Mouse (Mus musculus) limb, embryonic 11.5 days (tissue): ENCODE measurements around the gene Tspyl2. TPM values are rescaled to one million over a fixed set of nuclear protein-coding genes. Genes with fewer than 3 reads are reported as not detected.

Experiments
- ATAC-seq: fragments of 200-750 bp; cut with Nextera tagmentation; 2 replicates; pipeline ENCODE4 v1.8.0; 2017; ENCODE audit warnings: low read depth; ENCODE audit not compliant: insufficient number of reproducible peaks, low FRiP score, low TSS enrichment
- DNase-seq: peaks from one replicate; pipeline ENCODE4 v3.0.0-alpha.2; 2015; ENCODE audit warnings: low spot score
- H3K27ac ChIP-seq: fragments of 300-500 bp; sonication (generic); replicated peaks from 2 replicates; pipeline ENCODE4 v1.5.1; 2014; ENCODE audit warnings: low read depth, mild to moderate bottlenecking, low read length
- H3K27me3 ChIP-seq: fragments of 300-500 bp; sonication (generic); 2 replicates; pipeline ENCODE4 v1.6.1; 2014; ENCODE audit warnings: mild to moderate bottlenecking, low read length, mixed read lengths; ENCODE audit not compliant: control insufficient read depth, insufficient read depth
- H3K36me3 ChIP-seq: fragments of 300-500 bp; sonication (generic); 2 replicates; pipeline ENCODE4 v1.6.1; 2014; ENCODE audit warnings: mild to moderate bottlenecking, low read length, moderate library complexity, mixed read lengths; ENCODE audit not compliant: control insufficient read depth, insufficient read depth
- H3K4me1 ChIP-seq: fragments of 300-500 bp; sonication (generic); 2 replicates; pipeline ENCODE4 v1.6.1; 2014; ENCODE audit warnings: low read length, mixed read lengths; ENCODE audit not compliant: control insufficient read depth, insufficient read depth
- H3K4me2 ChIP-seq: fragments of 300-500 bp; sonication (generic); 2 replicates; pipeline ENCODE4 v1.6.1; 2014; ENCODE audit warnings: low read depth, mild to moderate bottlenecking, moderate library complexity; ENCODE audit not compliant: severe bottlenecking
- H3K4me3 ChIP-seq: fragments of 300-500 bp; sonication (generic); 2 replicates; pipeline ENCODE4 v1.5.1; 2014; ENCODE audit warnings: low read depth, low read length
- H3K9ac ChIP-seq: fragments of 300-500 bp; sonication (generic); 2 replicates; pipeline ENCODE4 v1.6.1; 2014; ENCODE audit warnings: mild to moderate bottlenecking, low read length
- H3K9me3 ChIP-seq: fragments of 300-500 bp; sonication (generic); 2 replicates; pipeline ENCODE4 v1.6.1; 2016; ENCODE audit warnings: low read length; ENCODE audit not compliant: control insufficient read depth
- WGBS: fragments of 180-500 bp; shearing (Covaris S2); extraction: QIAGEN DNeasy Blood & Tissue Kit; methylation state at CpG from one replicate; pipeline ENCODE4 v1.1.7; 2014; 5-methylcytosine and 5-hydroxymethylcytosine counted together
- polyA plus RNA-seq: library from polyadenylated mRNA; unstranded; fragments of >200 nt; fragmentation: Nextera tagmentation; extraction: Ambion mirVana; gene quantifications from 2 replicates; pipeline ENCODE4 v1.2.1, GENCODE M21; 2014

Tspyl2 gene
- 28.5 and 30.3 TPM in 2 replicates for polyA plus RNA-seq

- peak; percentile 99 for ATAC-seq
- peak within 1 kb of the TSS; percentile 52; the same call in 1 of the 2 replicates for H3K27ac ChIP-seq
- peak within 1 kb of the TSS; percentile 51 for H3K4me2 ChIP-seq
- no peaks in the 10 kb centered on the region for H3K9me3 ChIP-seq
- 0 out of 2 replicates have a peak, but pooled peaks cover 2% of the 10 kb centered on the region for H3K4me1 ChIP-seq
- peak within 1 kb of the TSS; percentile 67 for H3K9ac ChIP-seq
- H3K4me3 ChIP-seq, result peak within 1 kb of the TSS; percentile 64
- DNase-seq, result peak; percentile 89
- H3K27me3 ChIP-seq, result peaks cover 33% of the 10 kb centered on the region
- 17% methylated on average over 26 of the region's 27 CpGs for WGBS
- H3K36me3 ChIP-seq, result no peaks in the 10 kb centered on the region
Observed at GRCm38 (mm10) chrX:152342358-152342901, at the start of gene Tspyl2. Tspyl2 (minus strand) TSS chrX:152342425.

GRCm38 (mm10) chrX:152368397-152369273 lies 26.4 kb upstream of the Tspyl2 start, which contains the start of gene Gpr173:
Gpr173 (minus strand) TSS chrX:152368704.
- H3K4me3 ChIP-seq, result peak within 1 kb of the TSS; percentile 52
- DNase-seq, result peak; percentile 78
- peak within 1 kb of the TSS; percentile 58 for H3K4me2 ChIP-seq
- no peaks in the 10 kb centered on the region for H3K36me3 ChIP-seq
- no peaks in the 10 kb centered on the region for H3K9me3 ChIP-seq
- peak; percentile 97 for ATAC-seq
- peak within 1 kb of the TSS; percentile 64 for H3K9ac ChIP-seq
- H3K4me1 ChIP-seq, result 0 out of 2 replicates have a peak, but pooled peaks cover 3% of the 10 kb centered on the region
- peaks cover 23% of the 10 kb centered on the region; the same call in 1 of the 2 replicates for H3K27me3 ChIP-seq
- H3K27ac ChIP-seq, result 0 out of 2 replicates have a peak within 1 kb of the TSS, but pooled peaks have one; percentile 30
- WGBS, result 17% methylated on average over 19 of the region's 24 CpGs

- peaks cover 23% of the 10 kb centered on the region; the same call in 1 of the 2 replicates for H3K27me3 ChIP-seq
- no peaks in the 10 kb centered on the region for H3K36me3 ChIP-seq
- no peak for DNase-seq
- 0 out of 2 replicates have a peak, but pooled peaks cover 3% of the 10 kb centered on the region for H3K4me1 ChIP-seq
- 36% methylated on average over 4 of the region's 4 CpGs for WGBS
- peak overlapping the region; percentile 64 for H3K9ac ChIP-seq
- ATAC-seq, result peak; percentile 15; the same call in 1 of the 2 replicates
- H3K4me3 ChIP-seq, result peak overlapping the region; percentile 52
- no peak overlapping the region for H3K27ac ChIP-seq
- H3K9me3 ChIP-seq, result no peaks in the 10 kb centered on the region
- H3K4me2 ChIP-seq, result peak overlapping the region; percentile 58
Observed at GRCm38 (mm10) chrX:152368054-152368396, 25.8 kb upstream of the Tspyl2 start.

GRCm38 (mm10) chrX:152366418-152366817 lies 24.2 kb upstream of the Tspyl2 start:
- Histone ChIP-seq H3K9ac (no peak overlapping the region), H3K36me3 (no peaks in the 10 kb centered on the region), H3K4me1 (0 out of 2 replicates have a peak, but pooled peaks cover 3% of the 10 kb centered on the region), H3K9me3 (no peaks in the 10 kb centered on the region), H3K27me3 (peaks cover 23% of the 10 kb centered on the region; the same call in 1 of the 2 replicates), H3K4me2 (no peak overlapping the region), H3K4me3 (no peak overlapping the region), H3K27ac (no peak overlapping the region)
- ATAC-seq, result no peak
- 100% methylated on average over 2 of the region's 2 CpGs for WGBS
- DNase-seq, result no peak

- ATAC-seq, result peak; percentile 72; the same call in 1 of the 2 replicates
Observed at GRCm38 (mm10) chrX:152352553-152353153, 10.4 kb upstream of the Tspyl2 start.

GRCm38 (mm10) chrX:152347041-152347440 lies 4.8 kb upstream of the Tspyl2 start:
- Histone ChIP-seq H3K27me3 (peaks cover 25% of the 10 kb centered on the region), H3K4me2 (no peak overlapping the region), H3K4me3 (no peak overlapping the region), H3K4me1 (no peaks in the 10 kb centered on the region), H3K9me3 (no peaks in the 10 kb centered on the region), H3K27ac (no peak overlapping the region), H3K36me3 (no peaks in the 10 kb centered on the region), H3K9ac (no peak overlapping the region)
- WGBS, result 94% methylated on average over 14 of the region's 14 CpGs
- DNase-seq (no peak), ATAC-seq (no peak)

More at GRCm38 (mm10) chrX:152352553-152353153, 10.4 kb upstream of the Tspyl2 start:
- no peak overlapping the region for H3K9ac ChIP-seq
- 0 out of 2 replicates have a peak, but pooled peaks cover 3% of the 10 kb centered on the region for H3K27me3 ChIP-seq
- no peaks in the 10 kb centered on the region for H3K9me3 ChIP-seq
- 21% methylated on average over 5 of the region's 5 CpGs for WGBS
- DNase-seq, result peak; percentile 33
- no peaks in the 10 kb centered on the region for H3K4me1 ChIP-seq
- no peak overlapping the region for H3K4me3 ChIP-seq
- H3K4me2 ChIP-seq, result no peak overlapping the region
- no peak overlapping the region for H3K27ac ChIP-seq
- H3K36me3 ChIP-seq, result no peaks in the 10 kb centered on the region

- Histone ChIP-seq H3K27me3 (peaks cover 28% of the 10 kb centered on the region), H3K36me3 (no peaks in the 10 kb centered on the region), H3K9ac (no peak overlapping the region), H3K9me3 (no peaks in the 10 kb centered on the region), H3K27ac (no peak overlapping the region), H3K4me3 (no peak overlapping the region), H3K4me2 (no peak overlapping the region), H3K4me1 (no peaks in the 10 kb centered on the region)
- ATAC-seq (no peak), DNase-seq (no peak)
- WGBS, result 87% methylated on average over 15 of the region's 15 CpGs
Observed at GRCm38 (mm10) chrX:152346587-152346986, 4.4 kb upstream of the Tspyl2 start.

- H3K9me3 ChIP-seq, result no peaks in the 10 kb centered on the region
- no peak for ATAC-seq
- H3K9ac ChIP-seq, result no peak overlapping the region
- peaks cover 34% of the 10 kb centered on the region for H3K27me3 ChIP-seq
- H3K27ac ChIP-seq, result peak overlapping the region; percentile 52; the same call in 1 of the 2 replicates
- H3K4me3 ChIP-seq, result no peak overlapping the region; the same call in 1 of the 2 replicates
- H3K4me1 ChIP-seq, result 0 out of 2 replicates have a peak, but pooled peaks cover 2% of the 10 kb centered on the region
- 32% methylated on average over 6 of the region's 6 CpGs for WGBS
- no peak for DNase-seq
- H3K36me3 ChIP-seq, result no peaks in the 10 kb centered on the region
- H3K4me2 ChIP-seq, result peak overlapping the region; percentile 28
Observed at GRCm38 (mm10) chrX:152342903-152343302, 678 bp upstream of the Tspyl2 start.
